Mouse (Mus musculus) telencephalon, adult 2 months (tissue): ENCODE measurements around the gene Thrsp.
A peak's percentile ranks its signal among the peaks of the same experiment; 100 is the strongest.
"Not testable (repeated sequence)": the region's sequence is repeated elsewhere in the genome, so short reads cannot be mapped to it uniquely, and the experiment has no call there.

Experiments
- DNase-seq: peaks from one replicate; pipeline ENCODE4 v3.0.0-alpha.2; 2011; ENCODE audit warnings: low read depth, low spot score

Thrsp gene

DNA sequence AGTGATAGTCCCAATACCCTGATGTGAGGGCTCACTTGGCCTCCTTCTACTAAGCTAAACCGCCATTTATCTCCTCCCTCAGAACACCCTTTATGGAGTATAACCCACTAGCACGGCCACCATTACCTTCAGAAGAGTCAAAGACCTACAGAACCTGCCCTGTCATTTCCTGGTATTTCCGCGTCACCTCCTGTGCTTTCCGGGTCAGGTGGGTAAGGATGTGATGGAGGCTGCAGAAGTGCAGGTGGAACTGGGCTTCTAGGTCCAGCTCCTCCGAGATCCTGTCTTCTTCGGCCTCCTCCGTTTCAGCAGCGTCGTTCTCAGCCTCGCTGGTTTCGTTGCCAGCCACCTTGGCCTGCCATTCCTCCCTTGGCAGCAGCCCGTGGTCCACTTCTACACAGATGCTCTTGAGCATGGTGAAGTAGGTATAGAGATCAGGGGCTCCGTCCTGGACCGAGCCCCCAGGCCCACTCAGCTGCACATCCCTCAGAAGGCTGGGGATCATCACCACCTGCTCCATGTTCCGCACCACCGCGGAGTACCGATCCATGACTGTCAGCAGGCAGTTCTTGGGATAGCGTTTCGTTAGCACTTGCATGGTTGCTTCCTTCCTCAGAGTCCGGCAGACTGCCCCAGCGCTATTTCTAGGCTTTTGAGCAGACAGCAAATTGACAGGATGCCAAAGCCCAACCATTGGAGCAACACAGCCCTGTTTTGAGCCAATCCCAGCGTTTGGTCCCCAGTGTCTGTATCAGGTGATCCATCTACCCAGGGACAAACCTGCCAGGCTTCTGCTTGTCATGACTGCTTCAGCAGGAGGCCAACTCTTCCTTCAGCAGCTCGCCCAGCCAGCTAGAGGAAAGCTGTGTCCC is at the start of gene Thrsp:
Gene Thrsp, minus strand, starts transcription at position 825 of the 872 bp plus-strand sequence.
- DNase-seq, result peak; percentile 75

GRCm38 (mm10) chr7:97455577-97455976 is 38.0 kb upstream of the Thrsp start:
- DNase-seq, result no peak

DNA sequence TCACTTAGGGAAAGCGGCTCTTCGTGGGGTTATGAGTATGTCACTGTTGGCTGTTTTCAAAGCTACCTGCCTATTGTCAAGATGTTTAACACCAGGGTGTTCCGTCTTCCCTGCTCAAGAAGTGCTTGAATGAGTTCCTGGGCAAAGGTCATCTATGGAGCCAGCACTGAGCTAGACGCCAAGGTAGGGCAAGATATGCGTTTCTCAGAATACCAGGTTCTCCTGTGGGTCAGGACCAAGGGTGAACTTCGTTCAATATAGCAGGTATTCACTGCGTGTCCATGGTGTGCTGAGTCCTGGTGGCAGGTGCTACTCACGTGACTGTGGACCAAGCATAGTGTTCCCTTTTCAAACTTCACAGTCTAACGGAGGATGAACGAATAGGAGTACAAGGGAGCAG is 37.3 kb upstream of the Thrsp start:
- DNase-seq, result no peak

DNA sequence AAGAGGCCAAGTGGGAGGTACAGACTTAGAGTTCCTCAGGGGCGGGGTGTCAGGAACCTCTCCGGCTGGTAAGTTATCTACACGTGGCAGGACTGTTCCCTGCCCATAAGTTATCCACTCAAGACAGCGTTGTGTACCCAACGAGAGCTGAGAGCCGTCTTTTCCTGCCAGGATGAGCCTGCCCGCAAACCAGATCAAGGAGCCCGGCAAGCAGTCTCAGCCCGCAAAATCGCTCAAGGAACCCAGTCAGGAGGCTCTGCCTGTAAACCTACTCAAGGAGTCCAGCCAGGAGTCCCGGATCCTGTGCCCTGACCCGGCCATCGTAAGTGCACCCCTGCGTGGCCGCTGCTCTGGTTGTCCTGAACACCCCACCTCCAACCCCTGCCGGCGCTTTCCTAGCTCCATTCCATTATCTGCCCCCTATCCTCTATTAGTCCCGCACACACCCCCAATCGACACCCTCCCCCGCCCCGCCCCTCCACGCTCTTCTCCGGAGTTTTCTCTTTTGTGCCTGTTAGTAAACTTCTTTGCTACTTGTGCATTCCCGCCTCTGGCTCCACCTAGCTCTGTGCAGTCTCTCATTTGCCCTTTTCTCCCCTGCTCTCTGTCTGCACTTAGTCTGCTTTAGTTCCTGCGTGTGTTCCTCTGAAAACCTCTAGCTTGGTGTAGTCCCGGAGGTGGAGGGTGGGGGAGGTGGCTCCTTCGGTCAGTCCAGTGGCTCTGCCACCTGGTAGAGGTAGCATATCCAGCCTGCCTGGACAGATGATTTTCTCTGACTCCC is 35.8 kb upstream of the Thrsp start:
- no peak for DNase-seq

GRCm38 (mm10) chr7:97452196-97452595 is 34.7 kb upstream of the Thrsp start:
- no peak for DNase-seq

- not testable (repeated sequence) for DNase-seq
These were observed 33.5 kb upstream of the Thrsp start, which contains the start of gene Kctd14 for GRCm38 (mm10) chr7:97451023-97451422. Gene Kctd14 (plus strand): TSS chr7:97451323.

GRCm38 (mm10) chr7:97447050-97447531 is 29.6 kb upstream of the Thrsp start:
- DNase-seq, result peak; percentile 46

DNA sequence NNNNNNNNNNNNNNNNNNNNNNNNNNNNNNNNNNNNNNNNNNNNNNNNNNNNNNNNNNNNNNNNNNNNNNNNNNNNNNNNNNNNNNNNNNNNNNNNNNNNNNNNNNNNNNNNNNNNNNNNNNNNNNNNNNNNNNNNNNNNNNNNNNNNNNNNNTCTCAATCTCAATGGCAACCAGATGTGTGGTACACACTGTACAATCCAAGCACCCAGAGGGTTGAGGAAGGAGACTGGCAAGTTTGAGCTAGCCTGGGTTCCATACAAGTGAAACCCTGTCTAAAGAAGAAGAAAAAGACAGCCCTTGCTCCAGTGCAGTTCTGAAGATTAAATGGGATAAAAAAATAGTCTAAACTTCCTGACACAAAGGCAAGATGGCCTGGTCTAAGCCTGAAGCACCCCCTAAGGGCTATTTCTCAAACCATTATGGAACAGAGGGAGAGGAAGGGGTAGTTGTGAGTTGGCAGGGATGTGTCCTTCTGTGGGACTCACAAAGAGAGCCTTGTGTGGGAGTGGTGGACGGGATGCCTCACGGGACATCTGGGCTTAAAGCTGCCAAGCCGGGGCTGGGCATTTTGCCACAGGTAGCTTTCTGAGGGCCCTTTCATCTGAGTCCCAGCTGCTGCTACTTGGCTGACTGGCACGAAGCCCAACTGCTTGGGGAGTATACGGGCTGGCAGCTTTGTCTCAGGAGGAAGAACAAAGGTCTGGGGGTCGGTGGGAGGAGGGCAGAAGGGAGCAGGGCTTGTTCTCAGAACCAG is 28.8 kb upstream of the Thrsp start:
- DNase-seq, result peak; percentile 92

DNA sequence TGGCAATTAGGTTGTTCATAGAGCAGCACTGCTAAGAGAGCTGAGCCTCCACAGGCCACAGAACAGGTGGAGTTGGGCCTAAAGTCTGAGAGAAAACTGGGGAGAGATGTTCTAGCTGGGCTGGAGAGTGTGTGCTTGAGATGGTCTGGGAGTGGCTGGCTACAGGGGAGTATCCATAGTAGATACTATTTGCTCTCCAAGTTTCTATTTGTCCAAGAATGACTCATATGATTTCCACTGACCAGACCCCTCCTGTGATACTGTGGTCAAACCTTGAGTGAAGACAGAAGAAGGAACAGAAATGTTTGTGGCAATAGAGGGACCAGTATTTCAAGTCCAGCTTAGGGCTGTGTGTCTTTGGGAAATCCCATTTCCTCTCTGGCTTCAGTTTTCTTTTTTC is 21.5 kb upstream of the Thrsp start:
- no peak for DNase-seq

- DNase-seq, result no peak
These were observed 17.0 kb upstream of the Thrsp start for GRCm38 (mm10) chr7:97434517-97434916.

- DNase-seq, result not testable (repeated sequence)
These were observed 16.0 kb upstream of the Thrsp start for GRCm38 (mm10) chr7:97433517-97433916.

DNA sequence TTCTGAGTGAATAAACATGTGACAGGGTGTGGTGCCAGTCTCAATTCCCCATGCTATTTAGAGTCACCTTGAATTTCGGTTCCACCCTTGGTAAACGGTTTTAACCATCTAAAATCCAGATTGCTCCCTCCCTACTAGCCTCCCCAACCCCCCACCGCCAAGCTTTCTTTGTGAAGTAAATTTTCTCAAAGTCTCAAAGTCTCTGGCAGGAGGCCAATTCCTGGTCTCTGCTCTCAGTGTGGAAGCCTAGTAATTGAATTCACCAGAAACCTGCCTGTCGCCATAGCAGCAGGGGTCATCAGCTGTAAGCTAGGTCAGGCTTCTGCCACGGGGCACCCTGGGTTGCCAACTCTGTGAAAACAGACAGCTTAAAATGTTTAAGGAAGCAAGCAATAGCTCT is 12.2 kb upstream of the Thrsp start:
- DNase-seq, result no peak

GRCm38 (mm10) chr7:97427778-97428420 is 10.4 kb upstream of the Thrsp start:
- DNase-seq, result no peak

DNA sequence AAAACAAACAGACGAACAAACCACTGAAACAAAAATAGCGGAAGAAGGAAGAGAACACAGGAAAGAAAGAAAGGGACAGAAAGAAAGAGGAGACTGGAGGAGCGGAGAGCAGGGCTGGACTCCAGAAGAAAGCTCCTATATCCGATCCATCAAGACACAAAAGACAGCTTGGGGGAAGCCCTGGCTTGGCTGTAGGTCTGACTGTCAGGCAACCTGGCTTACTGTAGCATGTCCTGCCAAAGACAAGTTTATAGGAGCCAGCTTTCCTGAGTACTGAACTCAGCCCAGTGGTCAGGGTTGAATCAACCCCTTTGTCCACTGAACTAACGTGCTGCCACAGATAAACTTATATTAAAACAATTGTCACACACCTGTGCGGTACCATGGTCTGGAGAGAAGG is 9.8 kb upstream of the Thrsp start:
- DNase-seq, result no peak

DNA sequence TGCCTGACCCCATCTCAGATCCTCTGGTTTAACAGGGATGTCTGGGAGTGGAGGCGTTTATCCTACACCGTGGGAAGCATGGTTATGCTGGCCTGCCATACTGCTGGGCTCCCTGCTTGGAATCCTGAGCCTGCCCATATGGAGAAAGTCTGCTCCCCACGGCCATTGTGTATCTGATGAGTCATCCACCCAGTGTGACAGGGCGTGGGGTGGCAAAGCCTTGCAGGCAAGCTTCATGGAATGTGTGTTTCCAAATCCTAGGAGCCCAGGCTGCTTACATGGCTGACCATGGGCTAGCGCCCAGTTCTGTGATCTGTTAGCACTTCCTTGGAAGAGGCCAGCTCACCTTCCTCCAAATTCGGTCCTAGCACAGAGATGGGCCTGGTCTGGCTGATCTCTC is 9.0 kb upstream of the Thrsp start:
- no peak for DNase-seq

GRCm38 (mm10) chr7:97424621-97425245 is 7.2 kb upstream of the Thrsp start:
- DNase-seq, result no peak

GRCm38 (mm10) chr7:97423754-97424153 is 6.2 kb upstream of the Thrsp start:
- DNase-seq, result no peak

- DNase-seq, result peak; percentile 15
These were observed 3.6 kb upstream of the Thrsp start for GRCm38 (mm10) chr7:97420958-97421651.

GRCm38 (mm10) chr7:97420406-97420805 is 2.9 kb upstream of the Thrsp start:
- DNase-seq, result no peak

DNA sequence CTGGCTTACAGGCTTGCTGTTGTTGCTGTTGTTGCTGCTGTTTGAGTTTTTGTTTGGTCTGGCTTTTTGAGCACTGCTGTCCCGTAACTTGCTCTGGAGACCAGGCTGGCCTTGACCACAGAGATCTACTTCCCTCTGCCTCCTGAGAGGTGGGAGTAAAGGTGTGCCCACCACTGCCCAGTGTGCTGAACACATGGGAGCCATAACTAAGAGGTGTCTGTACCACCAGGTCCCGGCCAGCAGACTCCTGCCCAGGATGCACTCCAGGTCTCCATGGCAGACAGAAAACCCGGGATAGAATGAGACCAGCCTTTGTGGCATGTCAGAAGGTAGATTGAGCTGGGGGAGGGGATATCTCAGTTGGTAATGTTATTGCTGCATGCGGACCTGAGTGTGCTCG is 1.6 kb upstream of the Thrsp start:
- DNase-seq, result no peak
